In genomic region chr3:30379301-30379700, GRCm38 (mm10) we compare ENCODE assay signal across 23 mouse cellular contexts.
"Had no signal": no experiment of that assay in that cellular context is flagged by ENCODE, and none has a peak within 500 bp of the region (broad histone marks: within the 10 kb centered on the region; RNA-seq: fewer than 3 reads in every experiment).

No protein-coding gene starts in this region.

- ATAC-seq: hindbrain, postnatal 0 days; intestine, embryonic 16.5 days; liver, embryonic 12.5 days had no signal

- H3K27ac ChIP-seq: gastrocnemius, adult 2 months; heart, embryonic 10.5 days; hindbrain, embryonic 13.5 days; hindbrain, embryonic 15.5 days; hindbrain, postnatal 0 days; layer of hippocampus, adult 2 months; limb, embryonic 13.5 days; limb, embryonic 15.5 days; liver, embryonic 12.5 days; liver, embryonic 14.5 days had no signal

- H3K4me1 ChIP-seq: hindbrain, embryonic 15.5 days; limb, embryonic 15.5 days; liver, embryonic 12.5 days had no signal

- H3K4me3 ChIP-seq: gastrocnemius, adult 2 months; heart, embryonic 10.5 days; heart, embryonic 12.5 days; hindbrain, embryonic 13.5 days; hindbrain, embryonic 15.5 days; layer of hippocampus, adult 2 months; limb, embryonic 13.5 days; limb, embryonic 15.5 days; liver, embryonic 12.5 days had no signal

- DNase-seq: gastrocnemius, adult 2 months; gastrocnemius, postnatal 10 days; gastrocnemius, postnatal 25 days; heart, adult 18-20 months; heart, postnatal 10 days; heart, postnatal 36 days; kidney, adult 11 months; kidney, adult 8-10 months; kidney, postnatal 14 days; kidney, postnatal 36 days; layer of hippocampus, postnatal 36 days; left cerebral cortex, postnatal 4 days had no signal

- H3K9ac ChIP-seq: heart, embryonic 12.5 days; hindbrain, embryonic 13.5 days; hindbrain, embryonic 15.5 days; limb, embryonic 13.5 days; limb, embryonic 15.5 days; liver, embryonic 12.5 days; liver, embryonic 14.5 days had no signal

- H3K27me3 ChIP-seq: heart, embryonic 12.5 days; hindbrain, embryonic 13.5 days; hindbrain, embryonic 15.5 days; limb, embryonic 13.5 days; limb, embryonic 15.5 days; liver, embryonic 12.5 days had no signal

- H3K4me2 ChIP-seq: heart, embryonic 12.5 days; hindbrain, embryonic 13.5 days; hindbrain, embryonic 15.5 days; limb, embryonic 13.5 days; limb, embryonic 15.5 days; liver, embryonic 12.5 days had no signal

- H3K36me3 ChIP-seq: heart, embryonic 10.5 days; heart, embryonic 12.5 days; hindbrain, embryonic 13.5 days; hindbrain, embryonic 15.5 days; limb, embryonic 13.5 days; limb, embryonic 15.5 days; liver, embryonic 12.5 days had no signal

- H3K9me3 ChIP-seq: heart, embryonic 10.5 days; heart, embryonic 12.5 days; hindbrain, embryonic 13.5 days; hindbrain, embryonic 15.5 days; limb, embryonic 13.5 days; limb, embryonic 15.5 days; liver, embryonic 12.5 days had no signal
